Mouse (Mus musculus) spleen, adult 12 weeks (tissue): ENCODE data around the gene Nrg4.

Experiments used
- DNase-seq: peaks from one replicate; pipeline ENCODE4 v3.0.0; 2022; ENCODE audit warnings: low spot score

The Nrg4 gene

GRCm38 (mm10) chr9:55213396-55213795 is 113.2 kb downstream of the Nrg4 start:
- DNase-seq, result no peak

- DNase-seq, result no peak
Observed at GRCm38 (mm10) chr9:55211611-55212010, 115.0 kb downstream of the Nrg4 start.

DNA sequence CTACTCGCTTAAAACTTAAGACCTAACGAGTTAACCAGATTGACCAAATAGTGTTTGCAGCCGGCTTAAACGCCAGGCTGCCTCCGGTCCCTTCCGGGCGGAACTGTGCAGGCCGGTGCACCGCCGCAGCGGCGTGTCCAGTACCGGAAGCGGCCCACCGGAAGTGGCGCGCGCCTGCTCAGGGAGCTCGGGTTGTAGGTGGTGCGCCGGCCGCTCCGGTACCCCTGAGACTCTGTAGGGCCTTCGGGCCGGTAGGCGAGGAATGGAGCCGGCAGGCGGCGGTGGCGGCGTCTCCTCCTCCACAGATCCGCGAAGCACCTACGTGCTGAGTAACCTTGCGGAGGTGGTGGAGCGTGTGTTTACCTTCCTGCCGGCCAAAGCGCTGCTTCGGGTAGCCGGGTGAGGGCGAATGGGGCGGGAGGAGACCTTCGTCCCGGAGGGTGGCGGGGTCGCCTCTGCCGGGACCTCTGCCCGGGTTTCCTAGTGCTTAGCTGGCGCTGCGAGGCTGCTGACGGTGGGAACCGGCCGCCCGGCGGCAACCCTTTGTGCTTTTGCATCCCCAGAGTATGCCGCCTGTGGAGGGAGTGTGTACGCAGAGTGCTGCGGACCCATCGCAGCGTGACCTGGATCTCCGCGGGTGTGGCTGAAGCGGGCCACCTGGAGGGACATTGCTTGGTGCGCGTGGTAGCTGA is 117.7 kb downstream of the Nrg4 start, which contains the start of gene Fbxo22:
TSS of gene Fbxo22 (plus strand) at position 136 of the 692 bp plus-strand sequence.
- DNase-seq, result peak; percentile 63

DNA sequence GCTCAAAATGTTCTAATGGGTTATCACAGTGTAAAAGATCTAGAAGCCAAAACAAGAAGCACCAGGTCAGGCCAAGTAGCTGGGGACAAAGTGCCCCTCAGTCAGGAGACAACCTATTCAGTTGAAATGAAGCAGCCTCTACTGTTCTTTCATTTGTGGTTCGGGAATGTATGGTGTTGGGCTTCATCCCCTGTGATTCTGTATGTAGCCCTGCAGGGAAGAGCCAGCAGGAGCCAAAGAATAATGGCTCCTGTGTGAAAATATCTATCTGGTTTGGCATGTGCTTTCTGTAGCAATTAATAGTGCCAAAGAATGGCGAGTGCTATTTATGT is 118.2 kb downstream of the Nrg4 start:
- no peak for DNase-seq

DNA sequence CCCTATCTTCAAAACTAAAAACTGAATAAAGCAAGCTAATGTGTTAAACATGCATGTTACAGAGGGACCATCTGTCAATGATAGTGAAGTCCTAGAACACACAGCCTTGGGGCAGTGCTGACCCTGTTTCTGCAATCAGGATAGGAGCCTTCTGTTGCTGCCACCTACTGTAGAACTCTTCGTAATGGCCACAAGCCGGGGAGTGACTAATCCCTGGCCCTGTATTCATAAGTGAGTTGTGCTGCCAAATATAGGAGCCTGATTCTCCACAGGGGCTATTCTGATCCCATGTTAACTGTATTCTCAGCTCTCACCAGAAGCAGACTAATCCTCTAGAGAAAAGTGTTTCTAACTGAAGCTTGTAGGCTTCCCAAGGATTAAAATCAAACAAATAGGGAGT is 127.3 kb downstream of the Nrg4 start:
- no peak for DNase-seq

DNA sequence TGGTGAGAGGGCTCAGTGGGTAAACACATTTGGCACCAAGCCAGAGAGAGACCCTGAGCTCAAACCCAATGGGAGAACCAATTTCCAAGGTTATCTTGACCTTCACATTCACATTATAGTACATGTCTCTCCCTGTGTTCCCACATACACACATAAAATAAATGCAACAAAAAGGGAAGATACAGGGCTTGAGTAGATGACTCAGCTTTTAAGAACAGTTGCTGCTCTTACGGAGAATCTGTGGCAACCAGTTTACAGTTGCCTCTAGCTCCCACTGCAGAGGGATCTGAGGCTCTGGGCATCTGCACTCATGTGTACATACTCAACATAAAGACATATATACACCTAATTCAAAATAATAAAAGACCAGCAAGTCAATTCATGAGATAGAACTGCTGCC is 128.4 kb downstream of the Nrg4 start:
- DNase-seq, result no peak

DNA sequence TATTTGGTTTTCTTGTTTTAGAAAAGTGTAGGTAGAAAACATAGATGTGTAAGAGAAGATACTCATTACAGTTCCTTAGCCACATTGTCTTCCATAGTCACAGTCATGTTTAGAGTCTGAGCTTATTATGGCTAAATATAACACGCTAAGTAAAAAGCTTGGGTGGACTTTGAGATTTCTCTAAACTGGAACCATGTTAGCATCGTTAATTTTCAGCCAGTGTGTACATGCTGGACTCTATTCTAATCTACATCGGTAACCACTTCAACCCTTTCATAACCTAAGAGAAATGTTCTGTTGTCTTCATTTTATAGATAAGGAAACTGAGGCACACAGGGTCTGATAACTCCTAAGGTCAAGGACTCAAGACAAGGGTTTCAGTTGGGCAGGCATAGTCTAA is 130.8 kb downstream of the Nrg4 start:
- DNase-seq, result no peak

GRCm38 (mm10) chr9:55174235-55174634 is 152.4 kb downstream of the Nrg4 start:
- no peak for DNase-seq

DNA sequence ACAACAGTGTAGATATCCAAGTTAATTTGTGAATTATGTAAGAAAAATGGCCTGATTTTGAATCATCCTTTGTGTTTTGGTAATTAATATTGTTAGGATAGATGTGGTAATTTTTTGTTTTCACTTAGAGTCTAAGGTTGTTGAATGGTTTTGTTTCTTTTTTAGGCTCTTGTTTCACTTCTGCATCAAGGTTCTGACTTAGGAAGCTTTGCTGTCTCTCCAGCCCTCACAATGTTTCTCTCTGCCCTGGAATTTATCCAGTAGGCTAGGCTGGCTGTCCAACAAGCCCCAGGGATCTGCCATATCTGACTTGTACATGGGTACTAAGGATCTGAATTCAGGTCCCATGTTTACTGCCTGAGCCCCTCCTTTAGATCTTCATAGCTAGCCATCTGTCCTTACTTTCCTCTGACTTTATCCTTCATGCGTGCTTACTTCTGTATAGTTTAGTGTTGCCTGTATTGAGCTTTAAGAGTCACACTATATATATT is 154.4 kb downstream of the Nrg4 start:
- no peak for DNase-seq

DNA sequence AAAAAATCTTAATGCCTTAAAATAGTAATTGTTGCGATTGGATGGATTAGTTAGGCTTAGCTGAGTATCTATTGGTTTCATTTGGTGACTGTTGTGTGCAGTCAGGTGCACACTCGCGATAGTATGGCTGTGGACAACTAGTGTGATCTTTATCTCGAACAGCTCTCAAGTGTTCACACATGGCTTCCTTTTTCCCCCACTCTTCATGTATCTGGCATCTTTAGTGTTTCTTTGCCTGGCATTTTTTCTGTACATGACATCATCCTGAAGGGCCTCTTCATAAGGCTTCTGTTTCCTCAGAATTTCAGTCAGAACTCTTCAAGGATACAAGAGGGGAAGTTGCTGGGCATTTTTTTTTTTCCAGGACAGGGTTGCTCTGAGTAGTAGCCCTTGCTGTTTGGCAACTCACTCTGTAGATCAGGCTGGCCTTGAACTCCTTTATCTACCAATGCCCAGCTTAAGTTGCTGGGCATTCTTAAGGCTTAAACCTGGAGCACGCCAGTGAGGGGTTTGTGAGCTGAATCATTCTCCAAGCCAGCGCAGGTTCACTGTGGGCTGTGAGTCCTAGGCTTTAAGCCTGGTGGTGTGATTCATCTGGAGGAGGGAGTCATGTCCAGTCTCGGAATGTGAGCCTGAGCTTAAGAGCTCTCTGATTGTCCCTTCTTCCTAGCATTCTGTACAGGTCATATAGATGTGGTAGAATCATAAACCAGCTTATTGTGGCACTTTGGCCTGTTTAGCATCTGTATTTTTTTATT is 155.8 kb downstream of the Nrg4 start:
- DNase-seq, result no peak
